Mouse (Mus musculus): Measurements from ENCODE around the gene Notch2.

The Notch2 gene

GRCm38 (mm10) chr3:98079601-98080215, 66.4 kb downstream of the Notch2 start:
- no peak for DNase-seq

DNA sequence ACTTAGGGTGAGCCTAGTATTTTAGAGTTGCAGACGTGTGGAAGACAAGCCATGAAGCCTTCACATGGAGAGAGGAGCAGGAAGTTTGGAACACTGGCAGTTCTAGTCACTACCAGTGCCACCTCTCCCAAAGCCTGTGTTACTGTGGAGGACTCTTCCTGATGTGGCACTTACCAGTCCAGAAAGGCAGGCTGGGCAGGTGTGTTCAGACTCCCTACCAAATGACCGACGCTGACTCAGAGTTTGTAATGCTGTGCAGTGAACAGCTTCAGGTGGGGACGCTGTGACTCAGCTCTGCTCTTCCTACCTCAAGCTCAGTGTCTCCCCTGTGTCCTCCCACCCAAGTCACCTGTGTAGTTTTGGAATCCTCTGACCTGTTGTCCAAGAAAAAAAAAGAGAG, 67.3 kb downstream of the Notch2 start:
- DNase-seq, result no peak

GRCm38 (mm10) chr3:98082188-98082587, 68.9 kb downstream of the Notch2 start:
- DNase-seq, result no peak

GRCm38 (mm10) chr3:98082972-98083371, 69.6 kb downstream of the Notch2 start:
- no peak for DNase-seq

- peak; percentile 37 for DNase-seq
Measured at GRCm38 (mm10) chr3:98084061-98084655, 70.8 kb downstream of the Notch2 start.

DNA sequence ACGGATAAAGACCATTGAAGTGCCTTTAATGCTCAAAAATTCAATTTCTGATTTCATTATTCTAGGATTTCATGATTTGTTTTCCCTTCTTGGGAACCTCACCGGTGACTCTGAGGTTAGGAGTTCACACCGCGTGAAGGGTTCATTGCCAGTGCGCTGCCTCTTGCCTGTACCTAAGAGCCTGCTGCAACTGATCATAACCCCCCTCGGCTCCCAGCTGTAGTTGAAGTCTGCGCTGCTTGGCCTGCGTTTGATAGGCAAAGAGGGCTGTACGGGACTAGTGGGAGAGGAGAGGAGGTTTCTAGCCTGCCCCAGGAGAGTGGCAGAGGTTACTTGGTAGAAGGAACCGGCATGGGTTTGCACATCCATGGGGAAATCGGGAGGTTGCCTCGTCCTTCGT, 71.5 kb downstream of the Notch2 start:
- DNase-seq, result no peak

GRCm38 (mm10) chr3:98085812-98086268, 72.5 kb downstream of the Notch2 start:
- DNase-seq, result peak; percentile 16

DNA sequence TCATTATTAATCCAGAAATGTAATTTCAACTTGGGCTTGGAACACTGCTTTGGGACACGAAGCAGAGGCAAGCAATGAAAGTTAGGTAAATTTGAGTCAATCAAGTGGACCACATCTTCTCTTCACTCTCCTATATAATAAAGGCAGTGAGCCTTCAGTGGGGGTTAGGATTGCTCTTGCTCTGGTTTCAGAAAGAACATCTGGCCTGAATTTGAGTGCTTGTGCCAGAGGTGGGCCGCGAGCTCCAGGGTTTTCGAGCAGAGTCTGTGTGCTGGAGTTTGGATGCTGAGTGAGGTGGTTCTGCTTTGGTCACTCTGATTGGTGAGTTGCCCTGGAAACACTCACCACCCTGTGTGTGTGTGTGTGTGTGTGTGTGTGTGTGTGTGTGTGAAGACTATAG, 73.1 kb downstream of the Notch2 start:
- DNase-seq, result no peak

DNA sequence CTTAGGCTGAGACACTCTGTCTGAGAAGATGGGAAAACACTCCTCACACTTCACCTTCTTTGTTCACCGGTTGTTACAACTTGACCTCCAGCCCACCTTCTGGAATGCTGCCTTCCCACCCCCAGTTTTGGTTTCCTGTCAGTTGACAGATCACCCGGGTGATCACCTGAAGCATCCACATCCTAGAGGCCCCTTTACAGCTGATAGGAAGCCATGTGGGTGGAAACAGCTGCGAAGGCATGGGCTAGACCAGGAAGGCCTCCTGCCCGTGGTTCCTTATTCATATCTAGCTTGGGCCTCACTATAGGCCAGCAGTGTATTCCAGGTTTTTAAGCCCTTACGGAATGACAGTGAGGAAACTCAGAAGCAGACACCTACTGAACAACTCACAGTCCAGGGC, 73.5 kb downstream of the Notch2 start:
- DNase-seq, result no peak

GRCm38 (mm10) chr3:98087551-98087950, 74.2 kb downstream of the Notch2 start:
- DNase-seq, result no peak

DNA sequence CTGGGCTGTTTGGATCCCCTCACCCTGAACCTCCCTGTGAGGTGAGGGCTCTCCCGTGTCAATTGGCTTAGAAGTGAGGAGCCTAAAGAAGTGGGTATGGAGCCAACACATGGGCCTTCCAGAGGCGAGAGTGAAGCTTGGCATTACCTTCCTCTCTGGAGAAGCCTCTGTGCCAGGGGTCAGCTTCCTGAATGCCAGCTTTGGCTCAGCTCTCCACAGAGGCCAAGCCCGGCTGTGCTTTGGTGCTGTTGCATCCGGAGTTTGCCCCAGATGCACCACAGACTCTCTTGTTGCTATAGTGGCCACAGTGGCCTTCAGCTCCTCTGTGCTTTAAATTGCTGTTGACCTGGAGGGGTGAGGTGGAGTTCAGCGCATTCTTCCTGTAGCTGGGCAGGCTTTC, 76.4 kb downstream of the Notch2 start:
- DNase-seq, result no peak

DNA sequence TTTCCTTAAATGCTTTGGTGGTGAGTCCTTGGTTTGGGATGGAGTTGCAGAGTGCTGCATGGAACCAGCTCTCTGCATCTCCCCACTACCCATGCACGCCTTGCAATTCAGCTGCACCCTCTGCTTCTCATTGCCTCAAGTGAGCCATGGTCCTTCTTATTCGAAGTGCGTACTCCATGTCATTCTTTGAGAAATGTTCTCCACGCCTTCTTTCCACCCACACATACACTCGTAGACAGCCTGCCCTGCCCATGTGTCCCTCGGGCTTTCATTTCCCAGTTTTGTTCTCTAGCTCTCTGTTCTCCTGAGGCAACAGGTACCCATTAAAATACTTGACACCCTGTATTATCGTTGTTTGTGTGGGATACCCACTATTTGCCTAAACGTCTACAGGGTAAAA, 76.8 kb downstream of the Notch2 start:
- no peak for DNase-seq

DNA sequence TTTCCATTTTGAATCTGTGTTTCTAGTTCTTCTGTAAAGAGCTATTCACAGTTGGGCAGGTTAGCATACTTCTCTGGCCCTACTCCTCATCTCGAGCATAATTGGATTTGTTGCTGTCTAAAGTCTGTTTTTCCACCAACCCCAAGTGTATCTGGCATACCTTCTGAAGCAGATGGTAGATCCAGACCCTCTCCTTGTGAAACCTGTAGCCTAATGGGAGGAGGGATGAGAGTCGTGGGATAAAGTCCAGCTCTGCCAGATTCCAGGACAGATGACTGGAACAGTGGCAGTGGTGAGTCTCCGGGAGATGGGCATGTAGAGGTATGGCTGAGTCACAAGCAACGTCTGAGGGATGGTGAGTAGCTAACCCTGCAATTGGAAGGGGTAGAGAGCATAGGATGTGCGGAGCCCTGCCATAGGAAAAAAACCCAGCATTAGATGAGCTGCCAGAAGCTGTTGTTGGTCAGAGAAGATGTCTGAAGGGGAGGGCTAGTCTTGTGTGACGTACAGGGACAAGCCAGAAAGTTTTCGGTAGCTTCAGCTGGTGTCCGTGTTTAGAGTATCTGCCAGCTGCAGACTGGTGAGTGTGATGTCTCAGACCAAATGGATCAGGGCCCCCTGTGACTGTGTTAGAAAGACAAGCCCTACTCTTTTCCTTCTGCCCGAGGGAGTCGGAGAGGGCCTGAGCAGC, 79.5 kb downstream of the Notch2 start:
- DNase-seq, result no peak

GRCm38 (mm10) chr3:98093954-98094353, 80.6 kb downstream of the Notch2 start:
- no peak for DNase-seq

DNA sequence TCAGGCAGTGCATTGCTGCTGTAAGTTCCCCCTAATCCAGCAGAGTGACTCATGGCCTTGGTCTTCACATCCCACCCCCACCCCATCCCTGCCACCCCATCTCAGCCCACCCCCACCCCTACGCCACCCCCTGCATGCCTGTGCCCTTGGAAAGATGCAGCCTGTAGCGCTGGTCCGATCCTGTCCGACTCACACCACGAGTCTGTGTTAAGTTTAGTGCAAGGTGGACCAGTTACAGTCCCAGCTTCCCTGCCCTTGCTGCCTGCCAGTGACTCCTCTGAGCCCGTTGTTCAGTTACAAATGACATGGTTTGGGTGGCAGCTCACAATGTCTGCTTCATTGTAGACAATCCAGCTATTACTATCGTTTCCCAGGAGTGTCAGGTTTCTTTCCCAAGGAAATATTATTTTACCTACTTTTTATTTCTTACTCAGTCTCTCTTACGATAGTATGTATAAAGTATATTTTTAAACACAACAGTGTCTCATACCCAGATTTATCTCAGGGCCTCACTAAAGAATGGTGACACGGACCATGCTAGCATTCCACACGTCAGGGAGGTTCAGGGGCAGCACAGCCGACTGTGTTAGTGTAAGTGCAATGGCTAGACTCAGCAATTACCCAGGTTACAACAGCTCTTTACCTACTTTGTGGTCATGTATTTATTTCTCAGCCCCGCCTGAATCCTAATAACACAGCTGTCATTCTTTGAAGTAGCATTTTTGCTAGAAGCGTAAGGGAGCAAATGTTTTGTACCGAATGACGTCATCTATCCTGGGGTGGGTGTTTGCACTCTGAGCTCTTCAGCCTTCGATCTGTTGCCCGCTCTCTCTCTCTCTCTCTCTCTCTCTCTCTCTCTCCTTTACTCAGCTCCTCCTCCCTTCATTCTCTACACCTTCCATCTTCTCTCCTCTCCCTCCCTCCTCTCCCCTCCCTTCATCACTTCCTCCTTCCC, 81.6 kb downstream of the Notch2 start:
- DNase-seq, result no peak

DNA sequence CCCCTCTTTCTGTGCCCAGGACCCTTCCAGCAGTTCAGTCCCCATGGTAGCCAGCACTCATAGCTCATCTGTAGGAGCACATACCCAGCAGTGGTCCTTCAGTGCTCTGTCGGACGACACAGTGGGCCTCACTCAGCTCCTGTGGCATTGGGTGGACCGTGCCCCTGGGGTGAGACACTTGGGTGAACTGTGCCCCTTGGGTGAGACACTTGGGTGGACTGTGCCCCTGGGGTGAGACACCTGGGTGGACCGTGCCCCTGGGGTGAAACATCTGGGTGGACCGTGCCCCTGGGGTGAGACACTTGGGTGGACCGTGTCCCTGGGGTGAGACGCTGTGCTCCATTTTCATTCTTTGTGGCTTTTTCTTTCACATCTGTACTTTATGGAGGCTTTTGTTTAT, 83.7 kb downstream of the Notch2 start:
- DNase-seq, result no peak

- DNase-seq, result no peak
Measured at GRCm38 (mm10) chr3:98098676-98099075, 85.3 kb downstream of the Notch2 start.

- peak; percentile 43 for DNase-seq
Measured at GRCm38 (mm10) chr3:98099287-98099686, 86.0 kb downstream of the Notch2 start.

DNA sequence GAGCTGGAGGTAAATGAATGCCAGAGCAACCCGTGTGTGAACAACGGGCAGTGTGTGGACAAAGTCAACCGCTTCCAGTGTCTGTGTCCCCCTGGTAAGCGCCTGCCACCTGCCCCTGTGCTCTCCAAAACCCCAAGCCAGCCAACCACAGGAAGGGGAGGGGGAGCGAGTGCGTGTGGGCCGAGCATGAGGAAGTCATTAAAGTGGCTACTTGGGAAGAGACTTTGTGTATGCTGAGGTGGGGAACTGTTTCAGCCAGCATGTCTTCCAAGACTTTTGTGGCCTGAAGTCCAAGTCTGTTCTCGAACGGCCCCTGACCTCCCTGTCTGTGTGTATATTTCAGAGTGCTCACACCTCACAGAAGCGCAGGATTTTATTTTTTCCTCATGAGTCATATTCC, 88.2 kb downstream of the Notch2 start:
- peak; percentile 14 for DNase-seq

DNA sequence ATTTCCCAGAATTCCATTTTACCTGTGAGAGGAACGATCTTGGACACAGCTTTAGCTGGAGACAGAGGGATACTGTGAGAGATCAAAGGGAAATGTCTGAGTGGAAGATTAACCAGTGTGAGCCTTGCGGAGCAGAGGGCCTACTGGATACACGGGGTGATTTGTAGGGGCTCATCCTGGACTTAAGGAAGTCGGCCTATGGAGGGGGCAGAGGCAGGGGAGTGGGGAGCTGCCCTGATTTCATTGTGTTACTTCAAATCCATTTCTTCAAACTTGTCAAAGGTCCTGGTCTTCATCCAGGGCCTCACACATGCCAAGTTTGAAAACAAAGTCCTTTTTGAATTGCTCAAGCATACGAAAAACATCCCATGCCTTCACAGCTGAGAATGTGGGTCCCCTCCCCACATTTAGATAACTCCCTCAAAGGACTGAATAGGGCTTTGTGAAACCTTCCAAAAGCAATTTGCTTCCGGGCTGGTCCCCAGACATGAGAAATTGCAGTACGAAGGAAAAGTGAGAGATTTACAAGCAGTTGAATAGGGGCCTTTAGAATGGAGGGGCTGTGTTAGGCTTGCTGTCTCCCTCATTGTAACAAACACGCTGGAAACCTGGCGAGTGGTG, 91.6 kb downstream of the Notch2 start:
- DNase-seq, result no peak

- DNase-seq, result no peak
Measured at GRCm38 (mm10) chr3:98105496-98105895, 92.2 kb downstream of the Notch2 start.

DNA sequence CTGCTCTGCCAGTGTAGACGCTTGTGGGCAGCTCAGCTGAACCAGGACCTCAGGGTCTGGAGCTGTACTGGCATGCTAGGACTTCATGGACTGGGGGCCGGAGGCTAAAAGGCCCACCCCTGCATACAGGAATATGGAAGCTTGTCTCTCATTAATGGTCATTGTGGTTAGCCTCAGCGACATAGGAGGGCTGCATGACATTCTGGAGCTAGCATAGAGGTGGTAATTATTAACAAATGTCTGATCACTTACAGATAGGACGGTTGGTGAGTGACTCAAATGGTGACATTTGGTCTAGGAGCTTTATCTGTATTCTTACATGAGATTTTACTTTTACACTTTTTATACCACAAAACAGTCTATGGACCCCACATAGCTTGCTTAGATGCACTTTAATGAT, 92.8 kb downstream of the Notch2 start:
- DNase-seq, result no peak

All from thymus, postnatal 14 days (tissue).